Mouse (Mus musculus): ENCODE measurements around the gene Dok5. TPM values are rescaled to one million over a fixed set of nuclear protein-coding genes. Genes with fewer than 3 reads are reported as not detected.

Gene Dok5
- polyA plus RNA-seq, 1 experiment from 2014 or later, result 23.5 TPM

- Histone ChIP-seq H3K36me3 (ENCODE audit: control insufficient read depth, insufficient read depth, low read length) (no peaks in the 10 kb centered on the region), H3K4me1 (ENCODE audit: control insufficient read depth, insufficient read depth, low read length) (no peaks in the 10 kb centered on the region; the same call in 1 of the 2 replicates), H3K27me3 (ENCODE audit: control insufficient read depth, insufficient read depth, low read length) (no peaks in the 10 kb centered on the region), H3K27ac (ENCODE audit: low read depth, low read length) (no peak overlapping the region), H3K4me3 (ENCODE audit: low read depth, low read length) (no peak overlapping the region), H3K4me2 (ENCODE audit: low read depth) (no peak overlapping the region), H3K9ac (ENCODE audit: low read length) (no peak overlapping the region), H3K9me3 (ENCODE audit: control insufficient read depth, low read length) (no peaks in the 10 kb centered on the region)
- DNase-seq (ENCODE audit: low spot score), result no peak
- ATAC-seq (ENCODE audit: insufficient read depth, low FRiP score, low TSS enrichment), result no peak
- 86% methylated on average over 10 of the region's 10 CpGs for WGBS
These were observed 20.7 kb downstream of the Dok5 start for GRCm38 (mm10) chr2:170752191-170752850.

- peaks cover 6% of the 10 kb centered on the region for H3K4me1 ChIP-seq (ENCODE audit: control insufficient read depth, insufficient read depth, low read length)
- no peak overlapping the region for H3K9ac ChIP-seq (ENCODE audit: low read length)
- H3K36me3 ChIP-seq (ENCODE audit: control insufficient read depth, insufficient read depth, low read length), result no peaks in the 10 kb centered on the region
- ATAC-seq (ENCODE audit: insufficient read depth, low FRiP score, low TSS enrichment) (no peak), DNase-seq (ENCODE audit: low spot score) (no peak)
- WGBS, result 39% methylated on average over 2 of the region's 2 CpGs
- no peaks in the 10 kb centered on the region for H3K9me3 ChIP-seq (ENCODE audit: control insufficient read depth, low read length)
- no peak overlapping the region for H3K4me3 ChIP-seq (ENCODE audit: low read depth, low read length)
- no peaks in the 10 kb centered on the region for H3K27me3 ChIP-seq (ENCODE audit: control insufficient read depth, insufficient read depth, low read length)
- H3K27ac ChIP-seq (ENCODE audit: low read depth, low read length), result no peak overlapping the region
- no peak overlapping the region for H3K4me2 ChIP-seq (ENCODE audit: low read depth)
These were observed 24.2 kb downstream of the Dok5 start for GRCm38 (mm10) chr2:170755817-170756216.

- peaks cover 6% of the 10 kb centered on the region for H3K4me1 ChIP-seq (ENCODE audit: control insufficient read depth, insufficient read depth, low read length)
- H3K4me3 ChIP-seq (ENCODE audit: low read depth, low read length), result no peak overlapping the region
- H3K36me3 ChIP-seq (ENCODE audit: control insufficient read depth, insufficient read depth, low read length), result no peaks in the 10 kb centered on the region
- no peak overlapping the region for H3K27ac ChIP-seq (ENCODE audit: low read depth, low read length)
- no peaks in the 10 kb centered on the region for H3K27me3 ChIP-seq (ENCODE audit: control insufficient read depth, insufficient read depth, low read length)
- no peak overlapping the region for H3K4me2 ChIP-seq (ENCODE audit: low read depth)
- ATAC-seq (ENCODE audit: insufficient read depth, low FRiP score, low TSS enrichment) (no peak), DNase-seq (ENCODE audit: low spot score) (no peak)
- no peak overlapping the region for H3K9ac ChIP-seq (ENCODE audit: low read length)
- WGBS, result 70% methylated on average over 7 of the region's 7 CpGs
- no peaks in the 10 kb centered on the region for H3K9me3 ChIP-seq (ENCODE audit: control insufficient read depth, low read length)
These were observed 25.1 kb downstream of the Dok5 start for GRCm38 (mm10) chr2:170756667-170757066.

DNA sequence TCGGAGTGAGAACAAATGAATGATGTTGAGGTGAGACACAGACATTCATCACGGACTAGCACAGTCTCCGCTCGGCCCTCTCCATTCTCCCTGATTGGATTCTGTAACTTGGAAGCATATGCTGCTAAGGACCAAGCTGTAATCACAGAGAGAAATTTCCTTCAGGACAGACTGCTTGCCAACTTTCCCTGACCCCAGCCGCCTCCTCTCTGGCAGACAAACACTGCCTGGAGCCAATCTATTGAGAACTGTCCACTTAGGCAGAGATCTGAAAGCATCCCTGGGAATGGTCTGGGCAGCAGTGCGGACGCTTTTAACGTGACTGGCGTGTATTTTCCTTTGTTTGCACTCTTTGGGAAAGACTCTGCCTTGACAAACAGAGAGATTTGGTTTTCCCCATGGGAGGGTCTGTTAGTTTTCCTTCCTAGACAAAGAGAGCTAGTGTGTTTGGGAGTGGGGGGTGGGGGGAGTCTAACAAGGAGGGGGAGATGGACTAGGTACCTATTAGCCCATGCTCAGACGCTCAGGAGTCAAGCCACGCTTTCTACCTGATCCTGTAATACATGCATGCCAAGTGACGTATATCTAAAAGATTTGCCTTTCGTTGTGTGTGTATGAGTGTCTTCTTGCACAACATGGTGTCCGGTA is 25.7 kb downstream of the Dok5 start:
- peaks cover 6% of the 10 kb centered on the region for H3K4me1 ChIP-seq (ENCODE audit: control insufficient read depth, insufficient read depth, low read length)
- no peak overlapping the region for H3K9ac ChIP-seq (ENCODE audit: low read length)
- H3K36me3 ChIP-seq (ENCODE audit: control insufficient read depth, insufficient read depth, low read length), result no peaks in the 10 kb centered on the region
- peak overlapping the region; percentile 29; the same call in 1 of the 2 replicates for H3K27ac ChIP-seq (ENCODE audit: low read depth, low read length)
- peak; percentile 38 for DNase-seq (ENCODE audit: low spot score)
- H3K9me3 ChIP-seq (ENCODE audit: control insufficient read depth, low read length), result no peaks in the 10 kb centered on the region
- ATAC-seq (ENCODE audit: insufficient read depth, low FRiP score, low TSS enrichment), result peak; percentile 28; the same call in 1 of the 2 replicates
- H3K4me2 ChIP-seq (ENCODE audit: low read depth), result no peak overlapping the region
- 49% methylated on average over 14 of the region's 14 CpGs for WGBS
- no peaks in the 10 kb centered on the region for H3K27me3 ChIP-seq (ENCODE audit: control insufficient read depth, insufficient read depth, low read length)
- H3K4me3 ChIP-seq (ENCODE audit: low read depth, low read length), result no peak overlapping the region

- Histone ChIP-seq H3K9me3 (ENCODE audit: control insufficient read depth, low read length) (no peaks in the 10 kb centered on the region), H3K4me2 (ENCODE audit: low read depth) (no peak overlapping the region), H3K4me3 (ENCODE audit: low read depth, low read length) (no peak overlapping the region), H3K4me1 (ENCODE audit: control insufficient read depth, insufficient read depth, low read length) (peaks cover 6% of the 10 kb centered on the region), H3K36me3 (ENCODE audit: control insufficient read depth, insufficient read depth, low read length) (no peaks in the 10 kb centered on the region), H3K27ac (ENCODE audit: low read depth, low read length) (no peak overlapping the region), H3K9ac (ENCODE audit: low read length) (no peak overlapping the region), H3K27me3 (ENCODE audit: control insufficient read depth, insufficient read depth, low read length) (no peaks in the 10 kb centered on the region)
- WGBS, result 70% methylated on average over 5 of the region's 5 CpGs
- no peak for DNase-seq (ENCODE audit: low spot score)
- 0 out of 2 replicates have a peak, but pooled peaks have one; percentile 29 for ATAC-seq (ENCODE audit: insufficient read depth, low FRiP score, low TSS enrichment)
These were observed 26.6 kb downstream of the Dok5 start for GRCm38 (mm10) chr2:170758201-170758600.

GRCm38 (mm10) chr2:170764704-170765103 is 33.1 kb downstream of the Dok5 start:
- no peak overlapping the region for H3K4me2 ChIP-seq (ENCODE audit: low read depth)
- H3K9me3 ChIP-seq (ENCODE audit: control insufficient read depth, low read length), result no peaks in the 10 kb centered on the region
- H3K4me1 ChIP-seq (ENCODE audit: control insufficient read depth, insufficient read depth, low read length), result peaks cover 4% of the 10 kb centered on the region; the same call in 1 of the 2 replicates
- no peaks in the 10 kb centered on the region for H3K36me3 ChIP-seq (ENCODE audit: control insufficient read depth, insufficient read depth, low read length)
- DNase-seq (ENCODE audit: low spot score) (no peak), ATAC-seq (ENCODE audit: insufficient read depth, low FRiP score, low TSS enrichment) (no peak)
- H3K27me3 ChIP-seq (ENCODE audit: control insufficient read depth, insufficient read depth, low read length), result no peaks in the 10 kb centered on the region
- H3K9ac ChIP-seq (ENCODE audit: low read length), result no peak overlapping the region
- WGBS, result 88% methylated on average over 3 of the region's 3 CpGs
- H3K27ac ChIP-seq (ENCODE audit: low read depth, low read length), result no peak overlapping the region
- no peak overlapping the region for H3K4me3 ChIP-seq (ENCODE audit: low read depth, low read length)

GRCm38 (mm10) chr2:170767243-170767642 is 35.6 kb downstream of the Dok5 start:
- 0 out of 2 replicates have a peak overlapping the region, but pooled peaks have one; percentile 8 for H3K27ac ChIP-seq (ENCODE audit: low read depth, low read length)
- H3K36me3 ChIP-seq (ENCODE audit: control insufficient read depth, insufficient read depth, low read length), result no peaks in the 10 kb centered on the region
- DNase-seq (ENCODE audit: low spot score), result no peak
- no peaks in the 10 kb centered on the region for H3K27me3 ChIP-seq (ENCODE audit: control insufficient read depth, insufficient read depth, low read length)
- H3K4me2 ChIP-seq (ENCODE audit: low read depth), result no peak overlapping the region
- no peak overlapping the region for H3K4me3 ChIP-seq (ENCODE audit: low read depth, low read length)
- H3K4me1 ChIP-seq (ENCODE audit: control insufficient read depth, insufficient read depth, low read length), result peaks cover 9% of the 10 kb centered on the region
- no peak for ATAC-seq (ENCODE audit: insufficient read depth, low FRiP score, low TSS enrichment)
- no peak overlapping the region for H3K9ac ChIP-seq (ENCODE audit: low read length)
- 59% methylated on average over 8 of the region's 8 CpGs for WGBS
- H3K9me3 ChIP-seq (ENCODE audit: control insufficient read depth, low read length), result no peaks in the 10 kb centered on the region

DNA sequence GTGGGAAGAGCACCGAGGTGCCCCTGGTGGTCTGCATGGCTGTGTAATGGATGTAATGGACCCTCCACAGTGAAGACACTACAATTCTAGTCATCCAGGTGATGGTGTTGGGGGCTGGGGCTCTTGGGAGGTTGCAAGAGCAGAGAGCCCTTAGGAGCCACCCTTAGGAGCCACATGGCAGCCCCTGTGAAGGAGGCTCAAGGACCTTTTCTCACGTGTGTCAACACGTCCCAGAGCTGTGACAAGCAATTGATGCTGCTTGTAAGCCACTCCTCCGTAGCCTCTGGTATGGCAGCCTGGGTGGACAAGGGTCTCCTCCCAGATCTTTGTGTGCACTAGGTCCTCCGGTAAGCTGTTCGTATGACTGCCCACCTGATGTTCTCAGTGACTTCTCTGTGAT is 37.1 kb downstream of the Dok5 start:
- DNase-seq (ENCODE audit: low spot score) (no peak), ATAC-seq (ENCODE audit: insufficient read depth, low FRiP score, low TSS enrichment) (no peak)
- WGBS, result 82% methylated on average over 6 of the region's 6 CpGs
- peaks cover 11% of the 10 kb centered on the region for H3K4me1 ChIP-seq (ENCODE audit: control insufficient read depth, insufficient read depth, low read length)
- H3K9ac ChIP-seq (ENCODE audit: low read length), result no peak overlapping the region
- no peaks in the 10 kb centered on the region for H3K9me3 ChIP-seq (ENCODE audit: control insufficient read depth, low read length)
- no peaks in the 10 kb centered on the region for H3K36me3 ChIP-seq (ENCODE audit: control insufficient read depth, insufficient read depth, low read length)
- H3K4me3 ChIP-seq (ENCODE audit: low read depth, low read length), result no peak overlapping the region
- no peaks in the 10 kb centered on the region for H3K27me3 ChIP-seq (ENCODE audit: control insufficient read depth, insufficient read depth, low read length)
- no peak overlapping the region for H3K4me2 ChIP-seq (ENCODE audit: low read depth)
- H3K27ac ChIP-seq (ENCODE audit: low read depth, low read length), result no peak overlapping the region

DNA sequence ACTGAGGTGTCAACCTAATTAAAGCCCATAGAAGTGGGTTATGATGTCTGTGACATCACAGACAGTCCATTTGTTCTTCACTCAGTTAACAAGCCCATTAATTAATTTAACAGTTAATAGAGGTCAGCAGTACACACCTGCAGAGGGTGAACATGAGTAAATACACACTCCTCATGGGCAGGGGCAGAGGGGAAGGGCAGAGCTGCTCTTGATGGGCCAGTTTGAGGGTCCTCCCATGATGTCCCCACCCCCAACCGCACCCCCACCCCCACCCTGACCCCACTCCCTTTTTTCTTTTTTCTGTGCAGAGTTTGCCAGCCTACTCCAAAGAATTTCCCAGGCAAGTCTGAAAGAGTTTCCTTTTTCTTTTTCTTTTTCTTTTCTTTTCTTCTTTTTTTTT is 39.9 kb downstream of the Dok5 start:
- 0% methylated on average over 1 of the region's 1 CpGs for WGBS
- H3K27ac ChIP-seq (ENCODE audit: low read depth, low read length), result no peak overlapping the region
- H3K4me1 ChIP-seq (ENCODE audit: control insufficient read depth, insufficient read depth, low read length), result peaks cover 11% of the 10 kb centered on the region

More for the DNA sequence above, 39.9 kb downstream of the Dok5 start:
- Histone ChIP-seq H3K27me3 (ENCODE audit: control insufficient read depth, insufficient read depth, low read length) (no peaks in the 10 kb centered on the region), H3K4me3 (ENCODE audit: low read depth, low read length) (no peak overlapping the region), H3K9me3 (ENCODE audit: control insufficient read depth, low read length) (no peaks in the 10 kb centered on the region), H3K4me2 (ENCODE audit: low read depth) (no peak overlapping the region), H3K36me3 (ENCODE audit: control insufficient read depth, insufficient read depth, low read length) (no peaks in the 10 kb centered on the region), H3K9ac (ENCODE audit: low read length) (no peak overlapping the region)
- ATAC-seq (ENCODE audit: insufficient read depth, low FRiP score, low TSS enrichment), result peak; percentile 25; the same call in 1 of the 2 replicates
- no peak for DNase-seq (ENCODE audit: low spot score)

Data from neural tube, embryonic 11.5 days (tissue).